Mouse (Mus musculus) cerebellum, adult 2 months (tissue): ENCODE data around the gene Syt14. TPM values are rescaled to one million over a fixed set of nuclear protein-coding genes. Genes with fewer than 3 reads are reported as not detected.

Experiments used
- DNase-seq, 2 experiments: peaks; one replicate each; pipeline ENCODE4 v3.0.0; 2021
- H3K27ac ChIP-seq: fragments of 200-500 bp; 2 replicates; pipeline ENCODE4 v1.5.1; 2012; ENCODE audit warnings: low read length, control low read depth, inconsistent platforms; ENCODE audit not compliant: insufficient read depth
- H3K27me3 ChIP-seq: fragments of 200-500 bp; 2 replicates; pipeline ENCODE4 v1.6.1; 2012; ENCODE audit warnings: inconsistent platforms, mild to moderate bottlenecking, low read length, moderate library complexity; ENCODE audit not compliant: control insufficient read depth, insufficient read depth
- H3K4me1 ChIP-seq: fragments of 200-500 bp; 2 replicates; pipeline ENCODE4 v1.6.1; 2011; ENCODE audit warnings: low read length; ENCODE audit not compliant: control insufficient read depth, insufficient read depth
- H3K4me3 ChIP-seq: fragments of 200-500 bp; replicated peaks from 2 replicates; pipeline ENCODE3; 2011; ENCODE audit warnings: mild to moderate bottlenecking, low read depth, low read length, control low read depth; ENCODE audit not compliant: insufficient read depth
- CTCF ChIP-seq: fragments of 200-500 bp; IDR thresholded peaks from 2 replicates; pipeline ENCODE4 v1.5.1; 2011; ENCODE audit warnings: low read depth, mild to moderate bottlenecking, control low read depth, low read length, moderate library complexity, borderline replicate concordance; ENCODE audit not compliant: insufficient read depth
- POLR2A ChIP-seq: fragments of 200-500 bp; IDR thresholded peaks from 2 replicates; pipeline ENCODE4 v1.6.1; 2011; ENCODE audit warnings: low read length, control low read depth, borderline replicate concordance; ENCODE audit not compliant: insufficient read depth
- WGBS: fragments of 180-500 bp; shearing (Covaris S2); methylation state at CpG from one replicate; pipeline ENCODE4 v1.1.7; 2018; 5-methylcytosine and 5-hydroxymethylcytosine counted together
- polyA plus RNA-seq: library from polyadenylated mRNA; depleted of rRNA; stranded (reverse); fragments of >200 nt; gene quantifications from 2 replicates; pipeline ENCODE4 v1.2.3, GENCODE M21; 2012; rRNA removed

Syt14 gene
- polyA plus RNA-seq, 1 experiment: 6.4 TPM

DNA sequence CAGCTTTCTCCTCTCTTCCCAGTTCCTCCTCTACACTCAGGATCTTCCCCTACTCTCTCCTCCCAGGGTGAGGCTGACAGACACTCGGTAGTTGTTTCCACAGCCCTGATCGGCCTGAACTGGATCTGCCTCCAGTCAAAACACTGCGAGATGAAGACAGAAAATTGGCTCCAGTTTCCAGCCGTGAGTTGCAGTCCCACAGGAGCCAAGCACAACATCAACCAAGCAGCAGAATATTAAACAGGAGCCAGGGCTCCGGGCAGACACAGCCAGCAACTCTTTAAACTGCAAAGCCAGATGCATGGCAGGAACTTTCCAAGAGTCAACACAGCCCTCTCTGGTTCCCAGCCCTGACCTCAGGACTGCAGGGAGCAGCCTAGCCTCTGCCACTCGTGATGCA, 183.9 kb downstream of the Syt14 start:
- WGBS: 36% methylated on average over 6 of the region's 6 CpGs
- no peak overlapping the region for H3K4me3 ChIP-seq
- H3K4me1 ChIP-seq: no peaks in the 10 kb centered on the region
- H3K27me3 ChIP-seq: no peaks in the 10 kb centered on the region
- TF ChIP-seq CTCF: no peak
- TF ChIP-seq POLR2A: no peak
- no peak overlapping the region for H3K27ac ChIP-seq
- peak in 1 of 2 experiments; percentile 26 for DNase-seq

- no peaks in the 10 kb centered on the region for H3K27me3 ChIP-seq
- H3K4me1 ChIP-seq: no peaks in the 10 kb centered on the region
- H3K4me3 ChIP-seq: no peak overlapping the region
- no peak for DNase-seq
- 31% methylated on average over 2 of the region's 2 CpGs for WGBS
- TF ChIP-seq CTCF: no peak
- H3K27ac ChIP-seq: no peak overlapping the region
Observed at GRCm38 (mm10) chr1:192851126-192851525, 184.4 kb downstream of the Syt14 start.

DNA sequence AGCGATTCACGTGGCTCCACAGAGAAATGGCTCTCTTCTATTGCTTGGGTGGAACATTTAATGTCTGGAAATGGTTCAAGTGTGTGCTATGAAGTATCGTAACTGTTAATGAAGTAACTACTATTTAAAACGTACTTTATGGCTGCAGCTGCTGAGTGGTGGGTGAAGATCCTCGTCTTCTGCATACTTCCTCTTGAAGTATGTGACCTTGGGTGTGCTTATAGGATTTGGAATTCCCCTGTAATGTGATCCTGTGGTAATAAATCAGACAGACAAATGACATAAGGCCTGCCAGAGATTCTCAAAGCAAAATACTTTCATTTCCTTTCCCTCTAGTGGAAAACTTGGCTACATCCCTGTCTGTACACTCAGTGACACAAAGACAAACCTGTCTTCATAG, 186.0 kb downstream of the Syt14 start:
- no peak for TF ChIP-seq POLR2A
- Histone ChIP-seq H3K4me3 (no peak overlapping the region), H3K27ac (no peak overlapping the region), H3K27me3 (no peaks in the 10 kb centered on the region), H3K4me1 (no peaks in the 10 kb centered on the region)
- 90% methylated on average over 5 of the region's 5 CpGs for WGBS
- no peak for DNase-seq

GRCm38 (mm10) chr1:192847254-192847653, 188.3 kb downstream of the Syt14 start:
- 55% methylated on average over 3 of the region's 3 CpGs for WGBS
- Histone ChIP-seq H3K27me3 (no peaks in the 10 kb centered on the region), H3K4me1 (no peaks in the 10 kb centered on the region), H3K4me3 (no peak overlapping the region), H3K27ac (no peak overlapping the region)
- no peak for DNase-seq
- no peak for TF ChIP-seq POLR2A

Other genes with a start within 250 kb of the Syt14 start
- gene Sertad4, start 180.0 kb downstream of the Syt14 start, polyA plus RNA-seq: 11.1 and 11.3 TPM in 2 replicates
- gene Diexf, start 94.5 kb upstream of the Syt14 start, polyA plus RNA-seq: 17.7 and 18.9 TPM in 2 replicates
- gene Irf6, start 117.3 kb upstream of the Syt14 start, polyA plus RNA-seq: 0.89 and 2.0 TPM in 2 replicates
- 4.0 and 4.3 TPM in 2 replicates for gene A130010J15Rik, start 132.3 kb upstream of the Syt14 start, polyA plus RNA-seq
- gene Traf3ip3, start 165.9 kb upstream of the Syt14 start, polyA plus RNA-seq: 0.79 and 0.80 TPM in 2 replicates
- 3.9 and 4.1 TPM in 2 replicates for gene Lamb3, start 171.9 kb upstream of the Syt14 start, polyA plus RNA-seq
- 94.8 and 95.6 TPM in 2 replicates for gene Hsd11b1, start 228.3 kb upstream of the Syt14 start, polyA plus RNA-seq
- 36.0 and 37.1 TPM in 2 replicates for gene G0s2, start 237.4 kb upstream of the Syt14 start, polyA plus RNA-seq